Mouse (Mus musculus): ENCODE data around the gene Ube2g1. TPM values are rescaled to one million over a fixed set of nuclear protein-coding genes. Genes with fewer than 3 reads are reported as not detected.

Gene Ube2g1
- polyA plus RNA-seq (2015; fragmentation: Nextera tagmentation; extraction: Ambion mirVana) = 69.8 and 74.6 TPM in 2 replicates

DNA sequence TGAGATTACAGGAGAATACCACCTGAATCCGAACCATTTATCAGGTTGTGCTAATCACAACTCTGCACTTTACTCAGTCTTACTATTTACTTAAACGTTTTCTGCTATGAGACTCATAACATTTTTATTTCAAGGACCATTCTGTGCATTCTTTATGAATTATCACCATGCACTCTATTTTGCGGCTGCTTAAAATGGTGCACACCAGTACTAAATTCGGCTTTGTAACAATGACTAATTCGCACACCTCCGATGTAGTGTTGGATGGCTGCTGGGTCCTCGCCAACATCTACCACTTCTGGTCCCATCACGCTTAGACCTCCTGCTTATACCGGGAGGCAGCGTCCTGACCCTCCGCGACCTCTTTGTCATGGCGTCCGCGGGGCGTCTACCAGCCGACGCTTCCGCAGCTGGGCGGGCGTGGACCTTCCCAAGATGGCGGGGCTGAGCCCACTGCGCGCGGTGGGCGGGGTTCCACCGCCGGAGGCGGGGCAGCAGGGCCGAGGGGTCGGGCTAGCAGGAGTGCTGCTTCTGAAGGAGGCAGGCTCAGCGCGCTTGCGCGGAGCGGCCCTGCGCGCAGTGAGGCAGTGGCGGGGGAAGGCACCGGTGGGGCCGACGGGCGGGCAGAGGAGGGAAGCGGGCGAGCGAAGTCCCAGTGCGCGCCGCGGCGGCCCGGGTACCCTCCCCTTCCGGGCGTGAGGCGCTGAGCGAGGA is at the start of gene Ube2g1:
Gene Ube2g1 (plus strand): TSS at position 590 of the 714 bp plus-strand sequence.
- H3K27ac ChIP-seq = peak within 1 kb of the TSS; percentile 99
- H3K9me3 ChIP-seq (replicated peaks) = no peaks in the 10 kb centered on the region
- peak within 1 kb of the TSS; percentile 99 for H3K4me3 ChIP-seq (replicated peaks)
- WGBS = 2% methylated on average over 49 of the region's 56 CpGs
- H3K36me3 ChIP-seq = no peaks in the 10 kb centered on the region
- H3K9ac ChIP-seq = peak within 1 kb of the TSS; percentile 95
- peak; percentile 94 for ATAC-seq (replicated peaks; ENCODE audit: low FRiP score)
- H3K4me2 ChIP-seq = peak within 1 kb of the TSS; percentile 68
- peaks cover 8% of the 10 kb centered on the region for H3K4me1 ChIP-seq
- no peaks in the 10 kb centered on the region for H3K27me3 ChIP-seq

DNA sequence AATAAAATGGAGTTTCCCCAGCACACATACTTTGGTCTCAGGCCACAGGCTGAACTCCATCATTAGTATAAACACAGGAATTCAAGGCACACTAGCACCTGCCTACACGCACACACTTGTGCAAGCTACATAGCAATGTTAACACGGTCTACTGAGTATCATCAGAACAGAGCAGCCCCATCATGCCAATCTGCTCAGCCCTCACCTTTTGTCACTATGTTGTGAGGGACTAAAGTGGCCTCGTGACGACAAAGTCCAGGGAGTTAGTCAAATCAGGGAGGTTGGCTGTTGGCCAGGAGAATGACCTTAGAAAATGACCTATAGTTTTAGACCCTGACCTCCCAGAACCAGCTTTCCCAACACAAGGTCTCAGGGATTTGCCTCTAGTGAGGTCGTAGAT is 48.9 kb upstream of the Ube2g1 start:
- Histone ChIP-seq H3K9ac (no peak overlapping the region), H3K4me1 (no peaks in the 10 kb centered on the region), H3K4me2 (no peak overlapping the region), H3K27me3 (no peaks in the 10 kb centered on the region), H3K4me3 (replicated peaks) (no peak overlapping the region), H3K9me3 (replicated peaks) (no peaks in the 10 kb centered on the region), H3K27ac (no peak overlapping the region), H3K36me3 (no peaks in the 10 kb centered on the region)
- 68% methylated on average over 5 of the region's 5 CpGs for WGBS
- no peak for ATAC-seq (replicated peaks; ENCODE audit: low FRiP score)

DNA sequence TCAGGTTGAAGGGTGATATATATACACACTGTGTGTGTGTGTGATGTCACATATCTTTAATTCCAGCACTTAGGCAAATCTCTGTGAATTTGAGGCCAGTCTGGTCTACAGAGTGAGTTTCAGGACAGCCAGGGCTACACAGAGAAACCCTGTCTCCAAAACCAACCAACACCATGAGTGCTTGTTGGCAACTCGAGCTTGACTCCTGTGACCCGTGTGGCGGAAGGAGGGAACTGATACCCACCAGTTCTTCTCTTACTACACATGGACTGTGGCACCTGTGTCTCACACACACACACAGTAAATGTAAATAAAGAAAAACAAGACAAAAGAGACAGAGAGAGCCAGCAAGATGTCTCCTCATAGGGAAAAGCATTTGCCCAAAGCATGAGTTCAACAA is 46.4 kb upstream of the Ube2g1 start:
- Histone ChIP-seq H3K4me3 (replicated peaks) (no peak overlapping the region), H3K4me1 (no peaks in the 10 kb centered on the region), H3K27me3 (no peaks in the 10 kb centered on the region), H3K9me3 (replicated peaks) (no peaks in the 10 kb centered on the region), H3K4me2 (no peak overlapping the region), H3K9ac (no peak overlapping the region), H3K36me3 (no peaks in the 10 kb centered on the region), H3K27ac (no peak overlapping the region)
- 53% methylated on average over 3 of the region's 3 CpGs for WGBS
- ATAC-seq (replicated peaks; ENCODE audit: low FRiP score) = no peak

DNA sequence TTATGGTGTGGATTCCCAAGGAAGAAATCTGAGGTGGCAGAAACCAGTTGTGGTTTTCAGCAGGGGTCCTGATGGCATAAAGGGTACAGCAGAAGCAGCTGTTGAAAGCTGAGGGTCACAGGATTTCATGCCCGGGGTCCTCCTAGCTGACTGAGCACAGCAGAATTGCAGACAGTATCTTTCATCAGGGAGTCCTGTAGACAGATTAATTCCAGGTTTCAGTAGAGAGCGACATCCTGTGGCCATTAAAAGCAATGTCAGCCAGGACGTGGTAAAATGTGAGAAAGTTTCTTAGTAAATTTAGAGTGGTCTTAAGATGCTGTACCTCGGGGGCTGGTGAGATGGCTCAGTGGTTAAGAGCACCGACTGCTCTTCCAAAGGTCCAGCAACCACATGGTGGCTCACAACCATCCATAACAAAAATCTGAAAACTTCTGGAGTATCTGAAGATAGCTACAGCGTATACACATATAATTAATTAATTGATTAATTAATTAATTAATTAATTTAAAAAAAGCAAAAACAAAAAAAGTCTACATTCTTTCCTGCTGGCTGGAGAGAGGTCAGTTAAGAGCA is 42.8 kb upstream of the Ube2g1 start:
- 20% methylated on average over 6 of the region's 6 CpGs for WGBS
- Histone ChIP-seq H3K27me3 (no peaks in the 10 kb centered on the region), H3K9me3 (replicated peaks) (no peaks in the 10 kb centered on the region), H3K4me2 (no peak overlapping the region), H3K9ac (no peak overlapping the region), H3K36me3 (no peaks in the 10 kb centered on the region), H3K27ac (no peak overlapping the region), H3K4me1 (peaks cover 12% of the 10 kb centered on the region), H3K4me3 (replicated peaks) (no peak overlapping the region)
- no peak for ATAC-seq (replicated peaks; ENCODE audit: low FRiP score)

DNA sequence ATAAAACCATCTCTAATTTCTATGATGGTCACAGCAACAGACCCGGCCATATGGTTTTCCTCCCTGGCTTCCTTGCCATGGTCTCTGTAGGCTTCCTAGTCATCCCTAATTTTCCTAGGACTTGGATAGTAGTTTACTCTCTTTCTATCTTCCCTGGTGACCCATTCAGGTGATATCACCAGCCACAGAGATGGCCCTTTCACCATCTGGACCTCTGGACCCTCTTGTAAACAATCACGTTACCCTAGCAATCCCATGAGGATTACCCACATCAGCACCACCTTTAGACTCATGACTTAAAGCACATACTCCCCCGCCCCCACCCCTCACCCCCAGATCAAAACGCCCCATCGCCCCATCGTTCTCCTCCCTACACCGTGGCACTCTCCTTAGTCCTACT is 40.8 kb upstream of the Ube2g1 start:
- no peak overlapping the region for H3K9ac ChIP-seq
- no peaks in the 10 kb centered on the region for H3K9me3 ChIP-seq (replicated peaks)
- H3K27ac ChIP-seq = no peak overlapping the region
- no peaks in the 10 kb centered on the region for H3K36me3 ChIP-seq
- H3K27me3 ChIP-seq = peaks cover 2% of the 10 kb centered on the region; the same call in 1 of the 2 replicates
- H3K4me2 ChIP-seq = no peak overlapping the region; the same call in 1 of the 2 replicates
- no peak for ATAC-seq (replicated peaks; ENCODE audit: low FRiP score)
- H3K4me3 ChIP-seq (replicated peaks) = no peak overlapping the region
- WGBS = 67% methylated on average over 7 of the region's 7 CpGs
- H3K4me1 ChIP-seq = peaks cover 15% of the 10 kb centered on the region

DNA sequence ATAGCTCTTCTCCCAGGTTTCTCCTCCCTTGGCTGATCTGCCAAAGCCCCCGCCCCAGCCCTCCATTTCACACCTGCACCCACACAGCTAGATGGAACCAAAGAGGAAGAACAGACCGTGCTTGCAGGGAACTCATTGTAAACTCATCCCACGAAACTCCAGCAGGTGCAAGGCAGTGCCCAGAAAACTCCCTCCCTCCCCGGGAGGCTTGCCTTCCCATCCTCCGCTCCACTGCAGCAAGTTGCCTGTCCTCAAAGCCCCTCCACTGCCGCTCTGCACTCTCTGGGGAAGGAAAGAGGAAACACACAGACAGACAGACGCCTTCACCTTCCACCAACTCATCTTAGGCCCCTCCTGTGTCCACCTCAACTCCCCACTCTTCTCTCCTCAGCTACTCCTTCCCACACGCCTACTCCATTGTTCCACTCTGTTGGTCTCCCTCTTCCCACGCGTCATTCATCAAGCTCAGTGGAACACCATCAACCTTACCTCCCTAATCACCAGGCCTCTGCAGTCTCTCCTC is 40.2 kb upstream of the Ube2g1 start:
- Histone ChIP-seq H3K4me3 (replicated peaks) (no peak overlapping the region), H3K27me3 (peaks cover 5% of the 10 kb centered on the region; the same call in 1 of the 2 replicates), H3K27ac (0 out of 2 replicates have a peak overlapping the region, but pooled peaks have one; percentile 58), H3K9me3 (replicated peaks) (no peaks in the 10 kb centered on the region), H3K36me3 (no peaks in the 10 kb centered on the region), H3K9ac (no peak overlapping the region), H3K4me2 (peak overlapping the region; percentile 30; the same call in 1 of the 2 replicates), H3K4me1 (peaks cover 15% of the 10 kb centered on the region)
- WGBS = 31% methylated on average over 10 of the region's 10 CpGs
- ATAC-seq (replicated peaks; ENCODE audit: low FRiP score) = peak; percentile 38; the same call in 1 of the 2 replicates

DNA sequence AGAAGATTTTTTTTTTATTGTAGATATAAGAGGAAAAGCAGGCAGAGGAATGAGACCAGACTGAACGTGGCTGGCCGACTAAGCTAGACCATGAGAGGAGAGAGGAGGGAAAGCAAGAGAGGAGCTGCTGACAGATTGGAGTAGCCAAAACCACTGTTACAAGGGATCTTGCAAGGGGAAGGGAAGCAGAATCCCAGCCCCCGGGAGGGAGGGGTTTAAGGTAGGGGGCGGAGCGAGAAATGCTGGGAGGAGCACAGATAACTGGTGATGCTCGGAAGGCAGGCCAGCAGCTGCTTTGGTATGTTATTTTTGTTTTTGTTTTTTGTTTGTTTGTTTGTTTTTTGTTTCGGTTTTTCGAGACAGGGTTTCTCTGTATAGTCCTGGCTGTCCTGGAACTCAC is 38.0 kb upstream of the Ube2g1 start:
- ATAC-seq (replicated peaks; ENCODE audit: low FRiP score) = no peak
- H3K4me2 ChIP-seq = no peak overlapping the region
- 54% methylated on average over 8 of the region's 8 CpGs for WGBS
- peaks cover 5% of the 10 kb centered on the region; the same call in 1 of the 2 replicates for H3K27me3 ChIP-seq
- no peaks in the 10 kb centered on the region for H3K36me3 ChIP-seq
- no peak overlapping the region for H3K27ac ChIP-seq
- H3K4me3 ChIP-seq (replicated peaks) = no peak overlapping the region
- peaks cover 15% of the 10 kb centered on the region for H3K4me1 ChIP-seq
- H3K9me3 ChIP-seq (replicated peaks) = no peaks in the 10 kb centered on the region
- no peak overlapping the region for H3K9ac ChIP-seq

DNA sequence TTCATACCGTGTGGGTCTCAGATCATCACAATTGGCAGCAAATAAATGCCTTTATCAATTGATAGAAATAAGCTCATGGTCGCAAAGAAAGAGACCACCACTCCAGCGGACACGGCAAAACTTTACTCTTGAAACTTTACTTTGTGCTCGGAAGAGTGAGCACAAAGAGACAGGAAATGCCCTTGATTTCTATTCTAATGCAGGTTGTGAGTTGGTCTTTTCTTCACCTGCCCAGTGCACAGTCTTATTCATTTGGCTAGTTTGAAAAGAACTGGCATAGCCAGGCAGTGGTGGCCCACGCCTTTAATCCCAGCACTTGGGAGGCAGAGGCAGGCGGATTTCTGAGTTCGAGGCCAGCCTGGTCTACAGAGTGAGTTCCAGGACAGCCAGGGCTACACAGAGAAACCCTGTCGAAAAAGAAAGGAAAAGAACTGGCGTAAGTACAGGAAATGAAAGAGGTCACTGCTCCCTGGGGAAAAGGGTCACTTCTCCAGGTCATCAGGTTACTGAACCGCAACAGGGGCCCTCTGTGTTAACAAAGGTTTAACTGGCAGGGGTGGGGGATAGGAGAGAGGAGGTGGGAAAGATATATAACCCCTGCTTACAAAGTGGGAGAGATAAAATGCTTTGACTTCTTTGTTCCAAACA is 37.3 kb upstream of the Ube2g1 start:
- Histone ChIP-seq H3K4me1 (peaks cover 15% of the 10 kb centered on the region), H3K9me3 (replicated peaks) (no peaks in the 10 kb centered on the region), H3K27me3 (peaks cover 5% of the 10 kb centered on the region; the same call in 1 of the 2 replicates), H3K36me3 (no peaks in the 10 kb centered on the region), H3K4me3 (replicated peaks) (no peak overlapping the region), H3K9ac (no peak overlapping the region), H3K27ac (no peak overlapping the region), H3K4me2 (no peak overlapping the region)
- ATAC-seq (replicated peaks; ENCODE audit: low FRiP score) = no peak; the same call in 1 of the 2 replicates
- 70% methylated on average over 11 of the region's 11 CpGs for WGBS

DNA sequence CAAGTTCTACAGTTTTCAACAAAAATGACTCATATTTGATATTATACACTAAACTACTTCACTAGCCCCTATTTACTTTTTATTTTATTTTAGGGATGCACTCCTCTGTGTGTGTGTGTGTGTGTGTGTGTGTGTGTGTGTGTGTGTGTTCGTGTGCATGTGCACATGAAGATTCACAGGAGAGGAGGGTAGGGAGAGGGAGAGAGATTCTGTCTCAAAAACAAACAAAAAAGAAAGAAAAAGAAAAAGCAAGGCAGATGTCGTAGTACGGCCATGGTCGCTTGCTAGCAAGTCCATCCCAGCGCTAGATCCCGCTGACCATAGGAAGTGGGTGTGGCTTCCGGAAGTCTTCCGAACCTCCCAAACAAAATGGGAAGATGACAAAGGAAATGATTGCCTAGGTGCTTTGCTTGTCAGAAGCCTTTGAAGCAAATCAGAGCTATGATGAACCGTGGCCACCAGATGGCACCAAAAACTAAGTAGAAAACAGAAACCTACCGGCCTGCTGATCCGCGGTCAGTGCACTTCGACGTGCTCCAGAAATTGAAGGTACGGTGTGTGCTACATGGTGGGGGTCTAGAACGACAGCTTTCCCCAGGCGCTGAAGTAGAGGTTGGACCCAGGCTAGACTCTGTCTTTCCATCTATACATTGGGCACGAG is 36.6 kb upstream of the Ube2g1 start:
- WGBS = 2% methylated on average over 18 of the region's 18 CpGs
- no peaks in the 10 kb centered on the region for H3K9me3 ChIP-seq (replicated peaks)
- H3K27me3 ChIP-seq = peaks cover 5% of the 10 kb centered on the region; the same call in 1 of the 2 replicates
- H3K4me3 ChIP-seq (replicated peaks) = peak overlapping the region; percentile 21
- no peak overlapping the region for H3K9ac ChIP-seq
- no peaks in the 10 kb centered on the region for H3K36me3 ChIP-seq
- H3K4me1 ChIP-seq = peaks cover 15% of the 10 kb centered on the region
- peak; percentile 41 for ATAC-seq (replicated peaks; ENCODE audit: low FRiP score)
- H3K4me2 ChIP-seq = peak overlapping the region; percentile 54
- H3K27ac ChIP-seq = no peak overlapping the region

DNA sequence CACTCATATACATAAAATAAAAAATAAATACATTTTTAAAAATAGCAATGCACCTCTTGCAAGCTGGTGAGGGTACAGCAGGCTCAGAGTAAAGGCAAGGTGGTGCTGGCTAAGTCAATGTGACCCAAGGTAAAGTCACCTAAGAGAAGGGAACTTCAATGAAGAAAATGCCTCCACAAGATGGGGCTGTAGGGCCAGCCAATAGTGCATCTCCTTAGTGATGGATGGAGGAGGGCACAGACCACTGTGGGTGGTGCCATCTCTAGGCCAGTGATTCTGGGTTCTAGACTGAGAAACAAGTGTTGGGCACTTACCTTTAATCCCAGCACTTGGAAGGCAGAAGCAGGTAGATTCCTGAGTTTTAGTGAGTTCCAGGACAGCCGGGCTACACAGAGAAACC is 33.3 kb upstream of the Ube2g1 start:
- peaks cover 17% of the 10 kb centered on the region for H3K4me1 ChIP-seq
- no peak overlapping the region for H3K4me2 ChIP-seq
- H3K4me3 ChIP-seq (replicated peaks) = no peak overlapping the region
- H3K27ac ChIP-seq = no peak overlapping the region
- H3K27me3 ChIP-seq = peaks cover 11% of the 10 kb centered on the region; the same call in 1 of the 2 replicates
- no peaks in the 10 kb centered on the region for H3K36me3 ChIP-seq
- no peaks in the 10 kb centered on the region for H3K9me3 ChIP-seq (replicated peaks)
- H3K9ac ChIP-seq = no peak overlapping the region
- no peak for ATAC-seq (replicated peaks; ENCODE audit: low FRiP score)
- 88% methylated on average over 1 of the region's 1 CpGs for WGBS

DNA sequence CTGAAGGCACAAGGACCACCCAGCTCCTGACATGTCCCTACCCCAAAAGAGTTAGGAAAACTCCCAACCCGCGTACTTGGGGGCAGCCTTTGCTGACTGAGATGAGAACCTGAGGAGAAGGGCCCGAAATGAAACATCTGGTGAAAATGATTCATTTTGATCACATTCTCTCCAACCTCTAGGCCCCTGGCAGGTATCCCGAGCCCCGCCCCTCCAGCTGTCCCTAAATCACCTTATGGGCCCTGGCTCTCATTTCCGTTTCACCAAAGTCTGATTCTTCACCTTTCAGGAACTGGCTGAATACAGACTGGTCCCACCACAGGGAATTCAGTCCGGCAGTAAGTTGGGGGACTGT is 31.0 kb upstream of the Ube2g1 start:
- 0 out of 2 replicates have a peak overlapping the region, but pooled peaks have one; percentile 50 for H3K9ac ChIP-seq
- ATAC-seq (replicated peaks; ENCODE audit: low FRiP score) = no peak
- H3K27ac ChIP-seq = no peak overlapping the region
- H3K36me3 ChIP-seq = no peaks in the 10 kb centered on the region
- H3K4me2 ChIP-seq = peak overlapping the region; percentile 73
- peaks cover 11% of the 10 kb centered on the region; the same call in 1 of the 2 replicates for H3K27me3 ChIP-seq
- no peaks in the 10 kb centered on the region for H3K9me3 ChIP-seq (replicated peaks)
- WGBS = 14% methylated on average over 7 of the region's 7 CpGs
- peaks cover 13% of the 10 kb centered on the region for H3K4me1 ChIP-seq
- peak overlapping the region; percentile 38 for H3K4me3 ChIP-seq (replicated peaks)

Data from kidney, embryonic 15.5 days (tissue).